Mouse (Mus musculus): ENCODE results near the gene Galnt17. TPM values are rescaled to one million over a fixed set of nuclear protein-coding genes. Genes with fewer than 3 reads are reported as not detected.

The Galnt17 gene
- polyA plus RNA-seq, 1 experiment from 2014 or later = 5.8 TPM

GRCm38 (mm10) chr5:131094771-131095170, 213.5 kb downstream of the Galnt17 start:
- DNase-seq (no peak), ATAC-seq (ENCODE audit: low FRiP score, low TSS enrichment) (no peak)
- H3K27me3 ChIP-seq (ENCODE audit: control insufficient read depth, insufficient read depth, low read length) = no peaks in the 10 kb centered on the region
- no peaks in the 10 kb centered on the region for H3K36me3 ChIP-seq (ENCODE audit: control insufficient read depth, insufficient read depth, low read length)
- H3K9ac ChIP-seq (replicated peaks; ENCODE audit: low read length) = no peak overlapping the region
- H3K4me3 ChIP-seq (replicated peaks; ENCODE audit: low read depth, low read length) = no peak overlapping the region
- no peaks in the 10 kb centered on the region for H3K4me1 ChIP-seq (ENCODE audit: control insufficient read depth, insufficient read depth, low read length)
- no peak overlapping the region for H3K4me2 ChIP-seq (ENCODE audit: low read length)
- 84% methylated on average over 1 of the region's 1 CpGs for WGBS
- no peak overlapping the region for H3K27ac ChIP-seq (replicated peaks; ENCODE audit: low read depth, low read length)
- H3K9me3 ChIP-seq (ENCODE audit: control insufficient read depth, low read length) = 0 out of 2 replicates have a peak, but pooled peaks cover 5% of the 10 kb centered on the region

DNA sequence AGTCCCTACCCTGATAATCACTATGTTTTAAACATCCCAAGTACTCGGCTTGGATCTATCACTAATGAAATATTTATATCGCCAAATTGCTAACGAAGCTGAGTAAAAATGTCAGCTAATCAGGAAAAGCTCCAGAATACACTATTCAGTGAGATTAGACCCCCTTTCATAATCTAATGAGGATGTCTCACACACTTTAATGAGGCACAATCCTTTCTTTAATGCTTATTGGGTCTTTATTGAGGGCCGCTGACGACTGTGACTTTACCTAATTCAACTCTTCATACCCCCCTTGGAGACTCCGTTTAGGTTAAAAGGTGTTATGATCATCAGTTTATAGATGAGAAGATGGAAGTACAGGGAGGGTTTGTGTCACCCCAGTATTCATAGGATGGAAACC, 214.2 kb downstream of the Galnt17 start:
- H3K4me2 ChIP-seq (ENCODE audit: low read length) = no peak overlapping the region
- H3K27me3 ChIP-seq (ENCODE audit: control insufficient read depth, insufficient read depth, low read length) = no peaks in the 10 kb centered on the region
- DNase-seq (no peak), ATAC-seq (ENCODE audit: low FRiP score, low TSS enrichment) (no peak)
- H3K4me3 ChIP-seq (replicated peaks; ENCODE audit: low read depth, low read length) = no peak overlapping the region
- 54% methylated on average over 6 of the region's 6 CpGs for WGBS
- H3K9ac ChIP-seq (replicated peaks; ENCODE audit: low read length) = no peak overlapping the region
- no peaks in the 10 kb centered on the region for H3K36me3 ChIP-seq (ENCODE audit: control insufficient read depth, insufficient read depth, low read length)
- H3K27ac ChIP-seq (replicated peaks; ENCODE audit: low read depth, low read length) = no peak overlapping the region
- 0 out of 2 replicates have a peak, but pooled peaks cover 5% of the 10 kb centered on the region for H3K9me3 ChIP-seq (ENCODE audit: control insufficient read depth, low read length)
- 0 out of 2 replicates have a peak, but pooled peaks cover 2% of the 10 kb centered on the region for H3K4me1 ChIP-seq (ENCODE audit: control insufficient read depth, insufficient read depth, low read length)

- 72% methylated on average over 8 of the region's 8 CpGs for WGBS
- no peaks in the 10 kb centered on the region for H3K9me3 ChIP-seq (ENCODE audit: control insufficient read depth, low read length)
- no peak overlapping the region for H3K4me3 ChIP-seq (replicated peaks; ENCODE audit: low read depth, low read length)
- ATAC-seq (ENCODE audit: low FRiP score, low TSS enrichment) = no peak
- no peak overlapping the region for H3K9ac ChIP-seq (replicated peaks; ENCODE audit: low read length)
- H3K4me2 ChIP-seq (ENCODE audit: low read length) = no peak overlapping the region
- no peak overlapping the region for H3K27ac ChIP-seq (replicated peaks; ENCODE audit: low read depth, low read length)
- H3K4me1 ChIP-seq (ENCODE audit: control insufficient read depth, insufficient read depth, low read length) = 0 out of 2 replicates have a peak, but pooled peaks cover 4% of the 10 kb centered on the region
- DNase-seq = no peak
- H3K36me3 ChIP-seq (ENCODE audit: control insufficient read depth, insufficient read depth, low read length) = no peaks in the 10 kb centered on the region
- no peaks in the 10 kb centered on the region for H3K27me3 ChIP-seq (ENCODE audit: control insufficient read depth, insufficient read depth, low read length)
These were observed 218.4 kb downstream of the Galnt17 start for GRCm38 (mm10) chr5:131089876-131090275.

DNA sequence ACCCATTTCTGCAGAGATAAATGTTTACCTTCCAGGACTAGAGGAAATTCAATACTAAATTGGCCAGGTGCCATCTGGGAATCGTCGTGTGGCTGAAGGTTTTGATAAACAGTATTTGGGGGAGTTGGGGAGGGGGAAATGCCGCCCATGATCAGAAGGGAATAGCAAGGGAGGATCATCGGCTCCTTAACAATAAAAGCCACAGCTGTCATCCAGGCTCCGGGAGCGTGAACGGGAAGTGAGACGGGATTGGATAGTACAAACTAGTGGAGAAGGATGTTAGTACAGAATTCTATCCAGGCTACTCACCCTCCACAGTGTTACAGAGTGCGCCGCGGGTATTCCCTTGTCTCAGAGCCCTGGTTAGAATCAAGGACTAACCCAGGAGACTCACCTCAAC, 219.4 kb downstream of the Galnt17 start:
- H3K27me3 ChIP-seq (ENCODE audit: control insufficient read depth, insufficient read depth, low read length) = no peaks in the 10 kb centered on the region
- ATAC-seq (ENCODE audit: low FRiP score, low TSS enrichment) (no peak), DNase-seq (peak; percentile 42)
- H3K36me3 ChIP-seq (ENCODE audit: control insufficient read depth, insufficient read depth, low read length) = no peaks in the 10 kb centered on the region
- no peak overlapping the region for H3K9ac ChIP-seq (replicated peaks; ENCODE audit: low read length)
- no peaks in the 10 kb centered on the region for H3K9me3 ChIP-seq (ENCODE audit: control insufficient read depth, low read length)
- peak overlapping the region; percentile 13; the same call in 1 of the 2 replicates for H3K27ac ChIP-seq (replicated peaks; ENCODE audit: low read depth, low read length)
- no peak overlapping the region for H3K4me3 ChIP-seq (replicated peaks; ENCODE audit: low read depth, low read length)
- H3K4me2 ChIP-seq (ENCODE audit: low read length) = no peak overlapping the region
- 52% methylated on average over 11 of the region's 11 CpGs for WGBS
- H3K4me1 ChIP-seq (ENCODE audit: control insufficient read depth, insufficient read depth, low read length) = 0 out of 2 replicates have a peak, but pooled peaks cover 4% of the 10 kb centered on the region

- peaks cover 7% of the 10 kb centered on the region; the same call in 1 of the 2 replicates for H3K4me1 ChIP-seq (ENCODE audit: control insufficient read depth, insufficient read depth, low read length)
- no peaks in the 10 kb centered on the region for H3K9me3 ChIP-seq (ENCODE audit: control insufficient read depth, low read length)
- no peak overlapping the region for H3K4me2 ChIP-seq (ENCODE audit: low read length)
- peak overlapping the region; percentile 65 for H3K27ac ChIP-seq (replicated peaks; ENCODE audit: low read depth, low read length)
- H3K9ac ChIP-seq (replicated peaks; ENCODE audit: low read length) = no peak overlapping the region; the same call in 1 of the 2 replicates
- H3K27me3 ChIP-seq (ENCODE audit: control insufficient read depth, insufficient read depth, low read length) = no peaks in the 10 kb centered on the region
- H3K4me3 ChIP-seq (replicated peaks; ENCODE audit: low read depth, low read length) = no peak overlapping the region
- no peaks in the 10 kb centered on the region for H3K36me3 ChIP-seq (ENCODE audit: control insufficient read depth, insufficient read depth, low read length)
- DNase-seq = peak; percentile 71
- no peak for ATAC-seq (ENCODE audit: low FRiP score, low TSS enrichment)
- 35% methylated on average over 14 of the region's 14 CpGs for WGBS
These were observed 225.1 kb downstream of the Galnt17 start for GRCm38 (mm10) chr5:131083072-131083657.

- Histone ChIP-seq H3K4me2 (ENCODE audit: low read length) (no peak overlapping the region), H3K27me3 (ENCODE audit: control insufficient read depth, insufficient read depth, low read length) (no peaks in the 10 kb centered on the region), H3K27ac (replicated peaks; ENCODE audit: low read depth, low read length) (no peak overlapping the region), H3K4me3 (replicated peaks; ENCODE audit: low read depth, low read length) (no peak overlapping the region), H3K36me3 (ENCODE audit: control insufficient read depth, insufficient read depth, low read length) (no peaks in the 10 kb centered on the region), H3K4me1 (ENCODE audit: control insufficient read depth, insufficient read depth, low read length) (no peaks in the 10 kb centered on the region), H3K9me3 (ENCODE audit: control insufficient read depth, low read length) (no peaks in the 10 kb centered on the region), H3K9ac (replicated peaks; ENCODE audit: low read length) (no peak overlapping the region)
- ATAC-seq (ENCODE audit: low FRiP score, low TSS enrichment) = no peak
- DNase-seq = no peak
- WGBS = 41% methylated on average over 1 of the region's 1 CpGs
These were observed 230.6 kb downstream of the Galnt17 start for GRCm38 (mm10) chr5:131077682-131078081.

- H3K9me3 ChIP-seq (ENCODE audit: control insufficient read depth, low read length) = no peaks in the 10 kb centered on the region
- H3K4me2 ChIP-seq (ENCODE audit: low read length) = no peak overlapping the region
- H3K4me3 ChIP-seq (replicated peaks; ENCODE audit: low read depth, low read length) = no peak overlapping the region
- DNase-seq (no peak), ATAC-seq (ENCODE audit: low FRiP score, low TSS enrichment) (no peak)
- WGBS = 91% methylated on average over 7 of the region's 7 CpGs
- no peak overlapping the region for H3K27ac ChIP-seq (replicated peaks; ENCODE audit: low read depth, low read length)
- no peaks in the 10 kb centered on the region for H3K4me1 ChIP-seq (ENCODE audit: control insufficient read depth, insufficient read depth, low read length)
- H3K36me3 ChIP-seq (ENCODE audit: control insufficient read depth, insufficient read depth, low read length) = no peaks in the 10 kb centered on the region
- H3K9ac ChIP-seq (replicated peaks; ENCODE audit: low read length) = no peak overlapping the region
- no peaks in the 10 kb centered on the region for H3K27me3 ChIP-seq (ENCODE audit: control insufficient read depth, insufficient read depth, low read length)
These were observed 232.5 kb downstream of the Galnt17 start for GRCm38 (mm10) chr5:131075795-131076194.

DNA sequence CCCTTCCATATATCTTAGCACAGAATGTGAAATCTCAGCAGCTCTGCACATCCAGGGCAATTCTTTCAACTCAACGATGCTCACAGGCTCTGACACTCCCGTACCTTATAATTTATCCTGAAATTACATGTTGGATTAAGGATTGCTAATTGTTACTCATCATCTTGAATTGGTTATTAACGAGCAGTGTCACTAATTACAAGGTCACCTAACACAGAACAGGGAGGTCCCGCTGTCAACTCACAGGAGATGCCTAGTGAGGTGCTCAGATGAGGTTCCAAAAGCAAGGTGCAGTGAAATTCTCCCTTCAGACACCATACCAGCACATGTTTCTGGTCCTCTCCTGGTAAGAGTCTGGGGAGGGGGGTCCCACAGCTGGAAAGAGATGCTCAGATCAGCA, 234.0 kb downstream of the Galnt17 start:
- Histone ChIP-seq H3K9ac (replicated peaks; ENCODE audit: low read length) (no peak overlapping the region), H3K36me3 (ENCODE audit: control insufficient read depth, insufficient read depth, low read length) (no peaks in the 10 kb centered on the region), H3K4me2 (ENCODE audit: low read length) (no peak overlapping the region), H3K4me3 (replicated peaks; ENCODE audit: low read depth, low read length) (no peak overlapping the region), H3K9me3 (ENCODE audit: control insufficient read depth, low read length) (no peaks in the 10 kb centered on the region), H3K4me1 (ENCODE audit: control insufficient read depth, insufficient read depth, low read length) (no peaks in the 10 kb centered on the region), H3K27me3 (ENCODE audit: control insufficient read depth, insufficient read depth, low read length) (no peaks in the 10 kb centered on the region), H3K27ac (replicated peaks; ENCODE audit: low read depth, low read length) (no peak overlapping the region)
- 85% methylated on average over 4 of the region's 4 CpGs for WGBS
- DNase-seq (no peak), ATAC-seq (ENCODE audit: low FRiP score, low TSS enrichment) (no peak)

GRCm38 (mm10) chr5:131065174-131065573, 243.1 kb downstream of the Galnt17 start:
- Histone ChIP-seq H3K27me3 (ENCODE audit: control insufficient read depth, insufficient read depth, low read length) (no peaks in the 10 kb centered on the region), H3K4me2 (ENCODE audit: low read length) (no peak overlapping the region), H3K4me1 (ENCODE audit: control insufficient read depth, insufficient read depth, low read length) (no peaks in the 10 kb centered on the region), H3K9me3 (ENCODE audit: control insufficient read depth, low read length) (no peaks in the 10 kb centered on the region), H3K36me3 (ENCODE audit: control insufficient read depth, insufficient read depth, low read length) (no peaks in the 10 kb centered on the region), H3K27ac (replicated peaks; ENCODE audit: low read depth, low read length) (no peak overlapping the region), H3K4me3 (replicated peaks; ENCODE audit: low read depth, low read length) (no peak overlapping the region), H3K9ac (replicated peaks; ENCODE audit: low read length) (no peak overlapping the region)
- ATAC-seq (ENCODE audit: low FRiP score, low TSS enrichment) (no peak), DNase-seq (no peak)
- 90% methylated on average over 6 of the region's 6 CpGs for WGBS
